Mouse (Mus musculus): Measurements from ENCODE around the gene Gm20695. TPM values are rescaled to one million over a fixed set of nuclear protein-coding genes. Genes with fewer than 3 reads are reported as not detected.

The Gm20695 gene
- polyA plus RNA-seq, 1 experiment, result 0.69 TPM

GRCm38 (mm10) chr16:3907471-3907870 lies 23.0 kb downstream of the Gm20695 start:
- no peaks in the 10 kb centered on the region for H3K4me1 ChIP-seq (ENCODE audit: control insufficient read depth, insufficient read depth, low read length)
- 65% methylated on average over 2 of the region's 2 CpGs for WGBS
- no peaks in the 10 kb centered on the region for H3K27me3 ChIP-seq (ENCODE audit: control insufficient read depth, insufficient read depth, low read length)
- H3K4me3 ChIP-seq (replicated peaks; ENCODE audit: insufficient read depth, low read depth, low read length), result no peak overlapping the region
- no peak for TF ChIP-seq POLR2A (IDR thresholded peaks at IDR 0.05; ENCODE audit: borderline replicate concordance, insufficient read depth, low read length)
- no peak for TF ChIP-seq CTCF (IDR thresholded peaks at IDR 0.05; ENCODE audit: borderline replicate concordance, insufficient read depth, low read depth, low read length)
- no peak overlapping the region for H3K27ac ChIP-seq (ENCODE audit: insufficient read depth, low read length)
- DNase-seq, result no peak

GRCm38 (mm10) chr16:3908537-3909111 lies 24.2 kb downstream of the Gm20695 start, which contains the start of the genes 1700037C18Rik and Cluap1:
Gene 1700037C18Rik (minus strand): TSS chr16:3908689.
Gene Cluap1 (plus strand): TSS chr16:3908801.
- H3K27me3 ChIP-seq (ENCODE audit: control insufficient read depth, insufficient read depth, low read length), result no peaks in the 10 kb centered on the region
- peak within 1 kb of the TSS; percentile 92 for H3K27ac ChIP-seq (ENCODE audit: insufficient read depth, low read length)
- 1% methylated on average over 33 of the region's 33 CpGs for WGBS
- peak within 1 kb of the TSS; percentile 99 for H3K4me3 ChIP-seq (replicated peaks; ENCODE audit: insufficient read depth, low read depth, low read length)
- TF ChIP-seq CTCF (IDR thresholded peaks at IDR 0.05; ENCODE audit: borderline replicate concordance, insufficient read depth, low read depth, low read length) (peak; percentile 57; the same call in 1 of the 2 replicates), POLR2A (IDR thresholded peaks at IDR 0.05; ENCODE audit: borderline replicate concordance, insufficient read depth, low read length) (peak; percentile 84)
- DNase-seq, result peak; percentile 94
- no peaks in the 10 kb centered on the region for H3K4me1 ChIP-seq (ENCODE audit: control insufficient read depth, insufficient read depth, low read length)

GRCm38 (mm10) chr16:3909118-3909517 lies 24.7 kb downstream of the Gm20695 start:
- TF ChIP-seq POLR2A (IDR thresholded peaks at IDR 0.05; ENCODE audit: borderline replicate concordance, insufficient read depth, low read length), result no peak
- no peak for TF ChIP-seq CTCF (IDR thresholded peaks at IDR 0.05; ENCODE audit: borderline replicate concordance, insufficient read depth, low read depth, low read length)
- DNase-seq, result no peak
- WGBS, result 2% methylated on average over 20 of the region's 20 CpGs

GRCm38 (mm10) chr16:3920756-3921155 lies 36.3 kb downstream of the Gm20695 start:
- Histone ChIP-seq H3K27me3 (ENCODE audit: control insufficient read depth, insufficient read depth, low read length) (no peaks in the 10 kb centered on the region), H3K4me1 (ENCODE audit: control insufficient read depth, insufficient read depth, low read length) (no peaks in the 10 kb centered on the region), H3K4me3 (replicated peaks; ENCODE audit: insufficient read depth, low read depth, low read length) (no peak overlapping the region), H3K27ac (ENCODE audit: insufficient read depth, low read length) (no peak overlapping the region)
- whole genome bisulfite sequencing, result 74% methylated on average over 2 of the region's 2 CpGs
- no peak for DNase-seq
- TF ChIP-seq POLR2A (IDR thresholded peaks at IDR 0.05; ENCODE audit: borderline replicate concordance, insufficient read depth, low read length) (no peak), CTCF (IDR thresholded peaks at IDR 0.05; ENCODE audit: borderline replicate concordance, insufficient read depth, low read depth, low read length) (no peak)

More at GRCm38 (mm10) chr16:3909118-3909517, 24.7 kb downstream of the Gm20695 start:
- Histone ChIP-seq H3K27ac (ENCODE audit: insufficient read depth, low read length) (peak overlapping the region; percentile 0; the same call in 1 of the 2 replicates), H3K27me3 (ENCODE audit: control insufficient read depth, insufficient read depth, low read length) (no peaks in the 10 kb centered on the region), H3K4me1 (ENCODE audit: control insufficient read depth, insufficient read depth, low read length) (no peaks in the 10 kb centered on the region), H3K4me3 (replicated peaks; ENCODE audit: insufficient read depth, low read depth, low read length) (peak overlapping the region; percentile 99)

GRCm38 (mm10) chr16:3923515-3923914 lies 39.1 kb downstream of the Gm20695 start:
- no peaks in the 10 kb centered on the region for H3K27me3 ChIP-seq (ENCODE audit: control insufficient read depth, insufficient read depth, low read length)
- H3K4me1 ChIP-seq (ENCODE audit: control insufficient read depth, insufficient read depth, low read length), result no peaks in the 10 kb centered on the region
- no peak overlapping the region for H3K4me3 ChIP-seq (replicated peaks; ENCODE audit: insufficient read depth, low read depth, low read length)
- no peak overlapping the region for H3K27ac ChIP-seq (ENCODE audit: insufficient read depth, low read length)
- no peak for DNase-seq
- TF ChIP-seq POLR2A (IDR thresholded peaks at IDR 0.05; ENCODE audit: borderline replicate concordance, insufficient read depth, low read length), result no peak
- TF ChIP-seq CTCF (IDR thresholded peaks at IDR 0.05; ENCODE audit: borderline replicate concordance, insufficient read depth, low read depth, low read length), result no peak
- 96% methylated on average over 3 of the region's 3 CpGs for WGBS

- TF ChIP-seq POLR2A (IDR thresholded peaks at IDR 0.05; ENCODE audit: borderline replicate concordance, insufficient read depth, low read length), result no peak
- TF ChIP-seq CTCF (IDR thresholded peaks at IDR 0.05; ENCODE audit: borderline replicate concordance, insufficient read depth, low read depth, low read length), result no peak
- H3K27ac ChIP-seq (ENCODE audit: insufficient read depth, low read length), result no peak overlapping the region
- no peaks in the 10 kb centered on the region for H3K27me3 ChIP-seq (ENCODE audit: control insufficient read depth, insufficient read depth, low read length)
- WGBS, result 85% methylated on average over 4 of the region's 4 CpGs
- no peak for DNase-seq
- H3K4me1 ChIP-seq (ENCODE audit: control insufficient read depth, insufficient read depth, low read length), result no peaks in the 10 kb centered on the region
- no peak overlapping the region for H3K4me3 ChIP-seq (replicated peaks; ENCODE audit: insufficient read depth, low read depth, low read length)
These were observed 39.5 kb downstream of the Gm20695 start for GRCm38 (mm10) chr16:3923966-3924365.

GRCm38 (mm10) chr16:3928582-3928981 lies 44.1 kb downstream of the Gm20695 start:
- Histone ChIP-seq H3K4me1 (ENCODE audit: control insufficient read depth, insufficient read depth, low read length) (no peaks in the 10 kb centered on the region), H3K27ac (ENCODE audit: insufficient read depth, low read length) (no peak overlapping the region), H3K27me3 (ENCODE audit: control insufficient read depth, insufficient read depth, low read length) (no peaks in the 10 kb centered on the region), H3K4me3 (replicated peaks; ENCODE audit: insufficient read depth, low read depth, low read length) (no peak overlapping the region)
- WGBS, result 48% methylated on average over 1 of the region's 1 CpGs
- no peak for DNase-seq
- TF ChIP-seq CTCF (IDR thresholded peaks at IDR 0.05; ENCODE audit: borderline replicate concordance, insufficient read depth, low read depth, low read length), result no peak
- no peak for TF ChIP-seq POLR2A (IDR thresholded peaks at IDR 0.05; ENCODE audit: borderline replicate concordance, insufficient read depth, low read length)

- 67% methylated on average over 7 of the region's 7 CpGs for WGBS
These were observed 44.7 kb downstream of the Gm20695 start for GRCm38 (mm10) chr16:3929151-3929550.

More at GRCm38 (mm10) chr16:3929151-3929550, 44.7 kb downstream of the Gm20695 start:
- no peak for DNase-seq
- H3K4me3 ChIP-seq (replicated peaks; ENCODE audit: insufficient read depth, low read depth, low read length), result no peak overlapping the region
- H3K4me1 ChIP-seq (ENCODE audit: control insufficient read depth, insufficient read depth, low read length), result no peaks in the 10 kb centered on the region
- H3K27ac ChIP-seq (ENCODE audit: insufficient read depth, low read length), result no peak overlapping the region
- TF ChIP-seq CTCF (IDR thresholded peaks at IDR 0.05; ENCODE audit: borderline replicate concordance, insufficient read depth, low read depth, low read length) (no peak), POLR2A (IDR thresholded peaks at IDR 0.05; ENCODE audit: borderline replicate concordance, insufficient read depth, low read length) (no peak)
- no peaks in the 10 kb centered on the region for H3K27me3 ChIP-seq (ENCODE audit: control insufficient read depth, insufficient read depth, low read length)

Measured in cerebellum, adult 2 months (tissue).